Comparison of ENCODE assay signal across 8 mouse cellular contexts in the genomic region with DNA sequence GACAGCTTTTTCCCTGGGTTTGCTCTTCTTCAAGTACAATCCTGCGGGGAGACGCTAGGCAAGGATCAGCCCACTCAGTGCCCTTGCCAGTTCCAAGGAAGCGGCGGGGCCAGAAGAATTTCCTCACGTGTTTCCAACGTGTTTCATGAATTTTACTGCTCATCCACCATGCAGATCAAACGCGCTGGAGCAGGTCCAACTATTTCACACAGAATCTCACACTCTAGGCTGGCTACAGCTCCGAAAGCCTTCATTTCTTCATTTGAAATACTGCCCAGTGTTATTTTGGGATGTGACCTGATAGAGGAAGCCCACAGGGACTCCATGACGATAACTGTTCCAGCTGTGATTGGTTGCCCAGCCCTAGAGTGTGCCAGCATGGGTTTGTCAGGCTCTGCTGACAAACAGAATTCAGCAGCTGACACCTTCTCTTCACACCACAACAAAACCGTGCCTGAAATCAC. TPM values are rescaled to one million over a fixed set of nuclear protein-coding genes. Genes with fewer than 3 reads are reported as not detected.
DNase-seq lines count a peak whose midpoint lies in the region; ATAC-seq lines count a peak whose summit lies in the region.

No protein-coding gene starts in this region.

- no peak overlapping the region for H3K9ac ChIP-seq in limb, embryonic 13.5 days
- no peak overlapping the region for H3K9ac ChIP-seq in heart, embryonic 12.5 days

- H3K4me2 ChIP-seq in limb, embryonic 13.5 days (replicated peaks) = no peak overlapping the region
- peak overlapping the region; percentile 51 for H3K4me2 ChIP-seq in heart, embryonic 12.5 days

- no peaks in the 10 kb centered on the region for H3K27me3 ChIP-seq in limb, embryonic 13.5 days
- no peaks in the 10 kb centered on the region for H3K27me3 ChIP-seq in limb, embryonic 10.5 days (ENCODE audit: low read depth, poor library complexity, severe bottlenecking)
- H3K27me3 ChIP-seq in heart, embryonic 12.5 days (replicated peaks) = no peaks in the 10 kb centered on the region

- no peaks in the 10 kb centered on the region for H3K9me3 ChIP-seq in limb, embryonic 13.5 days
- no peaks in the 10 kb centered on the region for H3K9me3 ChIP-seq in limb, embryonic 10.5 days (replicated peaks)
- no peaks in the 10 kb centered on the region for H3K9me3 ChIP-seq in heart, embryonic 12.5 days (replicated peaks)

- no peak for ATAC-seq in limb, embryonic 13.5 days (ENCODE audit: low FRiP score, low read depth)
- ATAC-seq in heart, embryonic 12.5 days (ENCODE audit: insufficient number of reproducible peaks, low FRiP score) = peak; percentile 85

- peak overlapping the region; percentile 6; the same call in 1 of the 2 replicates for H3K27ac ChIP-seq in limb, embryonic 13.5 days
- no peak overlapping the region for H3K27ac ChIP-seq in limb, embryonic 10.5 days
- peak overlapping the region; percentile 86 for H3K27ac ChIP-seq in heart, embryonic 12.5 days (ENCODE audit: poor library complexity, severe bottlenecking)

- DNase-seq in limb, embryonic 10.5 days (ENCODE audit: low spot score) = no peak
- peak; percentile 72 to 80 for DNase-seq in cerebellum, postnatal 10 days
- peak; percentile 28 to 33 for DNase-seq in layer of hippocampus, postnatal 25 days (ENCODE audit: extremely low spot score in 1 of 2, low spot score in 1 of 2)
- peak; percentile 41 for DNase-seq in ovary, postnatal 14 days (ENCODE audit: low spot score)
- DNase-seq in T-cell, adult 2 months (ENCODE audit: low spot score) = no peak
- DNase-seq in yolk sac, embryonic 10.5 days (ENCODE audit: low spot score) = no peak

- peaks cover 80% of the 10 kb centered on the region for H3K36me3 ChIP-seq in limb, embryonic 13.5 days
- peaks cover 100% of the 10 kb centered on the region for H3K36me3 ChIP-seq in limb, embryonic 10.5 days
- peaks cover 55% of the 10 kb centered on the region for H3K36me3 ChIP-seq in heart, embryonic 12.5 days

- 67% methylated on average over 11 of the region's 11 CpGs for WGBS in limb, embryonic 13.5 days
- whole genome bisulfite sequencing in limb, embryonic 10.5 days = 90% methylated on average over 11 of the region's 11 CpGs
- WGBS in heart, embryonic 12.5 days = 38% methylated on average over 11 of the region's 11 CpGs

- no peak overlapping the region for H3K4me3 ChIP-seq in limb, embryonic 13.5 days
- H3K4me3 ChIP-seq in limb, embryonic 10.5 days = no peak overlapping the region
- H3K4me3 ChIP-seq in heart, embryonic 12.5 days = peak overlapping the region; percentile 2; the same call in 1 of the 2 replicates

- H3K4me1 ChIP-seq in limb, embryonic 13.5 days = peaks cover 8% of the 10 kb centered on the region
- H3K4me1 ChIP-seq in limb, embryonic 10.5 days = no peaks in the 10 kb centered on the region
- peaks cover 70% of the 10 kb centered on the region for H3K4me1 ChIP-seq in heart, embryonic 12.5 days (replicated peaks)

RNA-seq across cellular contexts. Expression of a gene that starts 28.5 kb away (rescaled TPM):
- 14.7 and 17.1 TPM in 2 replicates for polyA plus RNA-seq in limb, embryonic 13.5 days (2015; fragmentation: Nextera tagmentation; extraction: Ambion mirVana)
- 17.9 and 19.6 TPM in 2 replicates for polyA plus RNA-seq in limb, embryonic 10.5 days (2016; fragmentation: Nextera tagmentation; extraction: Ambion mirVana)
- 15.0 and 18.4 TPM in 2 replicates for polyA plus RNA-seq in heart, embryonic 12.5 days (2016; fragmentation: Nextera tagmentation; extraction: Ambion mirVana)
- total RNA-seq in layer of hippocampus, postnatal 25 days (2021) = 1 to 10 TPM; 7.9 to 9.6 TPM

RNA-seq across cellular contexts. Expression of a gene that starts 51.0 kb away (rescaled TPM):
- 3.1 and 5.9 TPM in 2 replicates for polyA plus RNA-seq in limb, embryonic 13.5 days (2015; fragmentation: Nextera tagmentation; extraction: Ambion mirVana)
- 3.6 and 4.0 TPM in 2 replicates for polyA plus RNA-seq in limb, embryonic 10.5 days (2016; fragmentation: Nextera tagmentation; extraction: Ambion mirVana)
- 3.5 and 3.9 TPM in 2 replicates for polyA plus RNA-seq in heart, embryonic 12.5 days (2016; fragmentation: Nextera tagmentation; extraction: Ambion mirVana)
- 10 to 100 TPM; 33.6 to 39.8 TPM for total RNA-seq in layer of hippocampus, postnatal 25 days (2021)

RNA-seq across cellular contexts. Expression of a gene that starts 55.6 kb away (rescaled TPM):
- 34.0 and 35.8 TPM in 2 replicates for polyA plus RNA-seq in limb, embryonic 13.5 days (2015; fragmentation: Nextera tagmentation; extraction: Ambion mirVana)
- 42.1 and 46.6 TPM in 2 replicates for polyA plus RNA-seq in limb, embryonic 10.5 days (2016; fragmentation: Nextera tagmentation; extraction: Ambion mirVana)
- 24.5 and 28.7 TPM in 2 replicates for polyA plus RNA-seq in heart, embryonic 12.5 days (2016; fragmentation: Nextera tagmentation; extraction: Ambion mirVana)
- 10 to 100 TPM; 68.5 to 88.4 TPM for total RNA-seq in layer of hippocampus, postnatal 25 days (2021)

Comparison
In these comparisons a context has a peak if more than half of its experiments do, and no peak if none do; other contexts are left out.
1. DNase-seq: peak in cerebellum, postnatal 10 days (2 of 2), layer of hippocampus, postnatal 25 days (2 of 2) and ovary, postnatal 14 days (single experiment); none in limb, embryonic 10.5 days (single experiment), T-cell, adult 2 months (single experiment) and yolk sac, embryonic 10.5 days (single experiment).